Mouse (Mus musculus): ENCODE measurements at regions not wholly inside any gene's neighbourhood (a gene's known extent, or its start where the extent isn't known, plus 50 kb on each side); places are given as distances from the start of the nearest gene placed in this dataset.

- no peak for DNase-seq
Observed at GRCm38 (mm10) chr16:79718230-79718629, 627.3 kb upstream of the Tmprss15 start.

- no peak for DNase-seq
Observed at GRCm38 (mm10) chr16:79692444-79692843, 601.5 kb upstream of the Tmprss15 start.

- DNase-seq = no peak
Observed at GRCm38 (mm10) chr16:79651162-79651741, 560.4 kb upstream of the Tmprss15 start.

GRCm38 (mm10) chr16:79640898-79641297 is 550.0 kb upstream of the Tmprss15 start:
- no peak for DNase-seq

GRCm38 (mm10) chr16:79627139-79627538 is 536.2 kb upstream of the Tmprss15 start:
- no peak for DNase-seq

GRCm38 (mm10) chr16:79611002-79611401 is 520.1 kb upstream of the Tmprss15 start:
- DNase-seq = no peak

GRCm38 (mm10) chr16:79590891-79591290 is 500.0 kb upstream of the Tmprss15 start:
- no peak for DNase-seq

- DNase-seq = no peak
Observed at GRCm38 (mm10) chr16:79585745-79586144, 494.8 kb upstream of the Tmprss15 start.

- no peak for DNase-seq
Observed at GRCm38 (mm10) chr16:79570867-79571266, 480.0 kb upstream of the Tmprss15 start.

GRCm38 (mm10) chr16:79534370-79534769 is 443.5 kb upstream of the Tmprss15 start:
- DNase-seq = no peak

GRCm38 (mm10) chr16:79492493-79492892 is 401.6 kb upstream of the Tmprss15 start:
- DNase-seq = no peak

- DNase-seq = no peak
Observed at GRCm38 (mm10) chr16:79450871-79451270, 360.0 kb upstream of the Tmprss15 start.

GRCm38 (mm10) chr16:79449732-79450131 is 358.8 kb upstream of the Tmprss15 start:
- DNase-seq = no peak

GRCm38 (mm10) chr16:79407385-79407784 is 316.5 kb upstream of the Tmprss15 start:
- DNase-seq = no peak

- DNase-seq = no peak
Observed at GRCm38 (mm10) chr16:79406216-79406615, 315.3 kb upstream of the Tmprss15 start.

GRCm38 (mm10) chr16:79404064-79404463 is 313.2 kb upstream of the Tmprss15 start:
- no peak for DNase-seq

GRCm38 (mm10) chr16:79400100-79400499 is 309.2 kb upstream of the Tmprss15 start:
- DNase-seq = no peak

GRCm38 (mm10) chr16:79398476-79398875 is 307.6 kb upstream of the Tmprss15 start:
- DNase-seq = no peak

GRCm38 (mm10) chr16:79394425-79394824 is 303.5 kb upstream of the Tmprss15 start:
- no peak for DNase-seq

GRCm38 (mm10) chr16:79386421-79386820 is 295.5 kb upstream of the Tmprss15 start:
- DNase-seq = no peak

- DNase-seq = no peak
Observed at GRCm38 (mm10) chr16:79350127-79350526, 259.2 kb upstream of the Tmprss15 start.

- DNase-seq = no peak
Observed at GRCm38 (mm10) chr16:79342453-79342852, 251.6 kb upstream of the Tmprss15 start.

- no peak for DNase-seq
Observed at GRCm38 (mm10) chr16:79336416-79336815, 245.5 kb upstream of the Tmprss15 start.

- no peak for DNase-seq
Observed at GRCm38 (mm10) chr16:79336016-79336415, 245.1 kb upstream of the Tmprss15 start.

- DNase-seq = no peak
Observed at GRCm38 (mm10) chr16:79313301-79313700, 222.4 kb upstream of the Tmprss15 start.
